Mouse (Mus musculus): ENCODE data around the gene Evpl.
A peak's percentile ranks its signal among the peaks of the same experiment; 100 is the strongest.

The Evpl gene

DNA sequence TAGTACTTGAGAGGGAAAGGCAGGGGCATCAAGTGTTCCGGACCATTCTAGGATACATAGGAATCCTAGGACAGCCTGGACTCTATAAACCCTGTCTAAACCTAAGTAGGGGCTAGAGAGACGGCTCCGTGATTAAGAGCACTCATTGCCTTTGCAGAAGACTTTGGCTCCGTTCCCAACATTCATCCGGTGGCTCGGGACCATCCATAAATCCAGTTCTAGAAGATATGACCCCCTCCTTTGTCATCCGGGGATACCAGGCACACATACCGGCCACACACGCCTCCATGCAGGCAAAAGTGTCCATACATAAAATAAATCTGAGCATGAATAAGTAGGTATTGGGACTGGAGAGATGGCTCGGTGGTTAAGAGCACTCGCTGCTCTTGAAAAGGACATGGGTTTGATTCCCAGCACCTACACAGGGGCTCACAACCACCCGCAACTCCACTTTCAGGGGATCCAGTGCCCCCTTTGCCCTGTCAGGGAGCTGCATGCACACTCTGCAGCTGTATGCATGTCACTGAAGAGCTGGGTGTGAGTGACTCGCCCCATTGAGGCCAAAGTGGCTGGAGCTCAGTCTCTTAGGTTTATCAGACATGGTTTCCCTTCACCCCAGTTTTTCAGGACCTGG is 23.9 kb downstream of the Evpl start:
- DNase-seq (ENCODE audit: inconsistent ontology term), result no peak

- no peak for DNase-seq (ENCODE audit: inconsistent ontology term)
These were observed 25.0 kb downstream of the Evpl start for GRCm38 (mm10) chr11:116212847-116213246.

DNA sequence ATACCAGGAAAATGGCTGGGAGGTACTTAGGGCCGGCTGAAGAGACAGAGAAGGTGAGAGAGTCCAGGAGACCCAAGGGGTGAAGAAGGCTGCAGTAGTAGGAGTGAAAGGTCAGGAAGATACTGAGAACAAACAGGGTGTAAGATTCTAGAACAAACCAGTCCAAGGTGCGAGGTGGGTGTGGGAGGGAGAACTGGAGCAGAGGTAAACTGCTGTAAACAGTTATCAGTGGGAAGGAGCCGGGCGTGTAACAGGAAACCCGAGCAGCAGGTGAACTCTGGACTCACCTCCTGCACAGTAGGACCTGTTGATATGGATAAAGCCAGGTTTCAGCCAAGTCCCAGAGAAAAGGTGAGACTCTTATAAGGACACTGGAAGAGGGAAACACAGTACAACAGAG is 27.2 kb downstream of the Evpl start:
- DNase-seq (ENCODE audit: inconsistent ontology term), result no peak

DNA sequence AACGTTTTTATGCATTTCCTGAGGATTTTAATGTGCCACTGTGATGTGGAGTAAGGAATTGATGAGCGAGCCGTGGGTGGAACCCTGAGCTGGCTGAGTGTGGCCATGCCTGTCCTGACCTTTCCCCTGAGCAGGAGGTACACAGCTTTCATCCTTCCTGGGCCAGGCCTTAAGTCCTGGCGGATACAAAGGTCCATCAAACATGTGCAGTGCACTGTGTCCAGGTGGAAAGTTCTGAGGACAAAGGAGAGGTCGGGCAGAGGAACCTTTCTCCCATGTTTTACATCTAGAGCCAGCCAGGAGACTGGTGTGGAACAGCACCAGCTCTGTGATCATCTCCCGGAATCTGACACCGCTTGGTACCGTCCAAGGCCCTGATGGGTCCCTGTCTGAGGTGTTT is 28.6 kb downstream of the Evpl start:
- DNase-seq (ENCODE audit: inconsistent ontology term), result no peak

DNA sequence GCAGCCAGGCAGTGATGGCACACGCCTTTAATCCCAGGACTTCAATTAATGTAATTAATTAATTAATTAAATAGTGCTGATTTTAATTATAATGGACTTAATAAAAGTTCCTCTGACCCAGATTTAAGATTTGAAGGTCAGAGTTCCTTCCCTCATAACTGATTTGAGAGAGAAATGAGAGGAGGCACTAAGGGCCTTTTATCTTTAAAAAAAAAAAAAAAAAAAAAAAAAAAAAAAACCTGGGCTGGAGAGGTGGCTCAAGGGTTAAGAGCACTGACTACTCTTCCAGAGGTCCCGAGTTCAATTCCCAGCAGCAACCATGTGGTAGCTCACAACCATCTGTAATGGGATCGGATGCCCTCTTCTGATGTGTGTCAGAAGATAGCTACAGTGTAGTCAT is 29.2 kb downstream of the Evpl start:
- DNase-seq (ENCODE audit: inconsistent ontology term), result no peak

- DNase-seq (ENCODE audit: inconsistent ontology term), result no peak
These were observed 31.2 kb downstream of the Evpl start for GRCm38 (mm10) chr11:116206678-116207077.

DNA sequence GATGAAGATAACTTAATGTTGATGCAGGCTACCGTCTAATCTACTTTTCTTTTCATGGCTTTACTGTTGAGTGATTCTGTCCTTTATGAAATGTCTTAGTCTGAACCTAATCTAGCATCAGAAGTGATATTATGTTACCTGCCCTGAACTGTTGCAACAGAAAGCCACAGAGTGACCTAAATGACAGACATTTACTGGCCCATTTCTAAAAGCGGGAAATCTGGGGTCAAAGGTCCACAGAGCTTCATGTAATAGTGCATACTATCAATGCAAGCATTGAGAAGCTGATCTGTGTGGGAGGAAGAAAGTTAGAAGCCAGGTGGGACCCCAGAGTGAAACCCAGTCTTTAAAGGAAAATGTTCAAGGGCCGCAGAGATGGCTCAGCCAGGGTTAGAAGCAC is 34.7 kb downstream of the Evpl start:
- DNase-seq (ENCODE audit: inconsistent ontology term), result no peak

DNA sequence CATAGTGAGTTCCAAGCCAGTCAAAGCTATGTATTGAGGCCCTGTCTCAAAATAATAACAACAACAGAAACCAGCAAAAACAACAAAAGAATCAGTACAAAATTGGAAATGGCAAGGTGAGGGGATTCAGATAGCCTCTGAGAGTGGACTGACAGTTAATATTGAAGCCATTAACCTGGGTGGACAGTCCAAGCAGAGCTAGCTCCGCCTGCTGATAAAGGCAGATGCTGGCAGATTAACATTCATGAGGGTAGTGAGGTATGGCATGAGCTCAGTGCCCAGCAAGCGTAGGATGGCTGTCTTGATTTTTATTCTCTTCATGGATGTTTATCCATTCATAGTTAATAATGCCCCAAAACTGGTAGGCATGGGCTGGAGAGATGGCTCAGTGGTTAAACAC is 36.7 kb downstream of the Evpl start:
- DNase-seq (ENCODE audit: inconsistent ontology term), result no peak

- peak; percentile 98 for DNase-seq (ENCODE audit: inconsistent ontology term)
These were observed 39.0 kb downstream of the Evpl start, which contains the start of the genes Ten1 and Acox1 for GRCm38 (mm10) chr11:116198639-116199531. Ten1 (plus strand) TSS chr11:116198855. Acox1 (minus strand) TSS chr11:116199045.

- no peak for DNase-seq (ENCODE audit: inconsistent ontology term)
These were observed 39.7 kb downstream of the Evpl start for GRCm38 (mm10) chr11:116198132-116198531.

DNA sequence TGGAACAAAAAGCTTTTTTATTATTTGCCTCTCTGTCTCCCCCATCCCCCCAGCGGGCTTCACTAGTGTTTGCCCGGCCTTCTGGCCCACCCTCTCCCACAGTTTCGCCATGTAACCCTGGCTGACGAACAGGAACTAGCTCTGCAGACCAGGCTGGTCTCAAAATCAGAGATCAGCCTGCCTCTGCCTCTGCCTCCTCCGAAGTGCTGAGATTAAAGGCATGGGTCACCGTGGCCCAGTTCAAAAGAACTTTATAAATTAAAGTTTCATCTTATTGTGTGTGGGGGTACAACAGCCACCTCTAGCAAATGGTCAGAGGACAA is 40.3 kb downstream of the Evpl start:
- no peak for DNase-seq (ENCODE audit: inconsistent ontology term)

DNA sequence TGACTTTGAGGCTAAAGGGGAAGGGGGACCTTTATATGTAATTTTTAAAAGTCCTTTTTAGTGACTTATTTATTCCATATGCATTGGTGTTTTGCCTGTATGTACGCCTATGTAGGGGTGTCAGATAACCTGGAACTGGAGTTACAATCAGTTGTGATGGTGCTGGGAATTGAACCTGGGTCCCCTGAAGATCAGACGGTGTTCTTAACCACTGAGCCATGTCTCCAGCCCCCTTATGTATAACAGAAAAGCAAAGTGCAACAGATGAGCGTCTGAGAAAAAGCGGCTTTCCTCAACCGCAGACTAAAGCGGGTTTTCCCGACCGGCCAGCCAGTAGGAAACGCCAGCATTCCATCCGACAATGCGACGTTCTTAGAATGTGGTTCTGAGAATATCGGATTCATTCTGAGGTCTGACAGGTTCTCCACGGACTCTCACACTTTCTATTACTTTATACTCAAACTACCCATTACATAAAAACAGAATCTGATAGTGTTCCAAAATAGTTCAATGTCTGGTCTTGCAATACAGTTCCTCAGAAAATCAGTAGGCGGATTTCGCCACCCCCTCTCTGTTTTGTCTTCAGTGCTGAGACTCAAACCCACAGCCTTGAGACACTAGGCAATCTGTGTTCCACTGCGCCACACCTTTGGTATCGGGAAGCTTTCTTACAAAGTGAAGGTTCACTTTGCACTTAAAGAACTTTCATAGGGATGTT is 40.9 kb downstream of the Evpl start:
- DNase-seq (ENCODE audit: inconsistent ontology term), result no peak

- DNase-seq (ENCODE audit: inconsistent ontology term), result no peak
These were observed 41.5 kb downstream of the Evpl start for GRCm38 (mm10) chr11:116196336-116196735.

DNA sequence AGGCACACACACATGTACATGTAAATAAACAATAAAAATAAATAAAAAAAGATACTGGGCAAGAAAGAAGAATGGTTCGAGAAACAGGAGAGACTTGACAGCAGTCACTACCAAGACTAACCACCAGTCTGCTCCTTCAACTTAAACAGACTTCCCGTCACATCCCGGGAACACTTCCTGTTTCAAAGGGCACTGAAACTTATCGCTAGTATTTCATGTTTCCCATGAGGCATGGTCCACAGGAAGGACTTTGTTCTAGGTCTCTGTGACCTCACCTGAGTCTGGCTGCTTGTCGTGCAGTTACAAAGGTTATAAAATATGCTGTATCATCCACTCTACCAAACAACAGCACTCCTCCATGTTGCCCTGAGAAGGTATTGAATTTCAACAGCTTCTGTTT is 42.6 kb downstream of the Evpl start:
- no peak for DNase-seq (ENCODE audit: inconsistent ontology term)

GRCm38 (mm10) chr11:116194619-116195018 is 43.3 kb downstream of the Evpl start:
- no peak for DNase-seq (ENCODE audit: inconsistent ontology term)

- no peak for DNase-seq (ENCODE audit: inconsistent ontology term)
These were observed 50.5 kb downstream of the Evpl start for GRCm38 (mm10) chr11:116187226-116187930.

GRCm38 (mm10) chr11:116186360-116186759 is 51.5 kb downstream of the Evpl start:
- no peak for DNase-seq (ENCODE audit: inconsistent ontology term)

- DNase-seq (ENCODE audit: inconsistent ontology term), result peak; percentile 77
These were observed 52.0 kb downstream of the Evpl start for GRCm38 (mm10) chr11:116185836-116186235.

DNA sequence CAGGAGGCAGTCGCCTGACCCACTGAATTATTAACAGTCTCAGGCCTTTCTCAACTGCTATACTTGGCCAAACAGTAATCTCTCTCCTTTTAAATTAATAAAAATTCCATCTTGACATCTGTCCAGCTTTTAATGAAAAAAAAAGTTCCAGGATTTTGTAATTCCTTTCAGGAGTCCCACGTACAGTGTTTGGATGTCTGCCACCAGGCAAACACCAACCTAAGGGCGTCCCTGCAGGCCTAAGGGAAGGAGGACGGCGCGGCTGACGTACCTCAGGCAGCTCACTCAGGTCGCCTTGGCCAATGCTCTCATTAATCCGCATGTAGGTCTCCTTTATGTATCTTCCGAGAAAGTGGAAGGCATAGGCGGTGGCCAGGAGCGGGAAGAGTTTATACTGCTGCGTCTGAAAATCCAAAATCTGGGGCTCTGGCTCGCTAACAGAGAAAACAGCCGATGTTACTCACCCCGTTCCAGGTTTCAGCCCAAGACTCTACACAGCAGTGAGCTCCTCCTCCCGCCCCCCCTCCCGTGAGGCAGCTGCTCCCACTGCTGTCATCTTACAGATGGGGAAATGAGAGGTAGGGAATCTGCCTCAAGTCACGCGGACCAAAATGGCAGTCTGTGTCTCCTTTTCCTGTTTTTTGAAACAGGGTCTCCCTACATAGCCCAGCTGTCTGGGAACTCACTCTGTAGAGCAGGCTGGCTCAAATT is 59.3 kb downstream of the Evpl start:
- DNase-seq (ENCODE audit: inconsistent ontology term), result no peak

GRCm38 (mm10) chr11:116176010-116176409 is 61.9 kb downstream of the Evpl start:
- no peak for DNase-seq (ENCODE audit: inconsistent ontology term)

- no peak for DNase-seq (ENCODE audit: inconsistent ontology term)
These were observed 63.0 kb downstream of the Evpl start for GRCm38 (mm10) chr11:116174775-116175448.

All from Muller cell, postnatal 12 days (primary cell).